Mouse (Mus musculus): ENCODE data around the gene Tex14.

DNA sequence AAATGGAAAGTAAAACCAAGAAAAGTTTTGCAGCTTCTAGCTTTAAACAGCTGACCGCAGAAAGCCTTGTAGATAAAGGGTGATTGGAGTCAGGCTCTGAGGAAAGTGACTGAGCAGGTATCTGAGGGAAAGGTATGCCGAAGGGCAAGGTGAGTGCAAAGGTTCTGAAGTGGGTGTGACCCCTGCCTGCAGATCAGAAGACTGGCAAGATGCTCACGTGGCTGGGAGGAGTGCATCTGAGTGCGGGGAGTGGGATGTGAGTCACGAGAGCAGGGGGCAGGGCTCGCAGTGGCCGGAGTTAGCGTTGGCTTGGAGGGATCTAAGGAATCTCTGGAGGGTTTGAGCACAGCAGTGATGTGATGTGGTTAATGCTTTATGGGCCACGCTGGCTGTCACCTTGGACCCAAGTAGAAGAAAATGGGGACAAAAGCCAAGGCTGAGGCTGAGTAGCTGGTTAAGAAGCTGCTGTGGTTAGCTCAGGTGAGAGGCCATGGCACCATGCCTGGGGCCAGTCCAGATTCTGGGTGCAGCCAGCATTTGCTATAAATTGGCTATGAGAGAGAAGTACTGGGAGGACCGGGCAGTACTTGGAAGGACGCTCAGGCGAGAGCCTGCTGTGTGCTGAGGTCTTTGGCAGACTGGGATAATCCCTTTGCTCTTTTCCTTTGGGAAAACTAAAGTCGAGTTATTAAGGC, 194.7 kb downstream of the Tex14 start:
- TF ChIP-seq EP300 (IDR thresholded peaks at IDR 0.05; ENCODE audit: insufficient read depth, low read depth, low read length) (no peak), CTCF (IDR thresholded peaks at IDR 0.05) (no peak)

Data from heart, adult 2 months (tissue).